Comparison of ENCODE assay signal across 1 mouse cellular context in genomic region chr16:30549966-30550747, GRCm38 (mm10).
TF ChIP-seq lines count a peak whose summit lies in the region.

No protein-coding gene starts in this region.

TF ChIP-seq in CH12.LX, 34 proteins besides CTCF, POLR2A, EP300 and RAD21 (continued from another document):
- TF ChIP-seq ZMIZ1 (IDR thresholded peaks at IDR 0.05; ENCODE audit: low read depth, low read length) = no peak
- TF ChIP-seq MXI1 (IDR thresholded peaks at IDR 0.05; ENCODE audit: low read depth, low read length) = peak; percentile 60; the same call in 1 of the 2 replicates
- peak; percentile 14; the same call in 1 of the 2 replicates for TF ChIP-seq HCFC1 (IDR thresholded peaks at IDR 0.05; ENCODE audit: low read depth, low read length)
- TF ChIP-seq USF1 (IDR thresholded peaks at IDR 0.05; ENCODE audit: low read depth, low read length) = no peak
- TF ChIP-seq SMC3 (IDR thresholded peaks at IDR 0.05; ENCODE audit: low read depth, low read length) = peak; percentile 51
- TF ChIP-seq MAX (IDR thresholded peaks at IDR 0.05; ENCODE audit: low read length) = no peak
- TF ChIP-seq MYC (IDR thresholded peaks at IDR 0.05; ENCODE audit: low read depth, low read length) = no peak
- no peak for TF ChIP-seq ZC3H11A (IDR thresholded peaks at IDR 0.05; ENCODE audit: low read depth, low read length)
- TF ChIP-seq SIN3A (IDR thresholded peaks at IDR 0.05; ENCODE audit: low read length) = peak; percentile 38; the same call in 1 of the 2 replicates
- no peak for TF ChIP-seq JUND (conservative IDR thresholded peaks at IDR 0.05; ENCODE audit: low read depth, low read length)
TF ChIP-seq in CH12.LX: peak in this region for 9.
